Mouse (Mus musculus): ENCODE measurements around the gene Fsip1.

DNA sequence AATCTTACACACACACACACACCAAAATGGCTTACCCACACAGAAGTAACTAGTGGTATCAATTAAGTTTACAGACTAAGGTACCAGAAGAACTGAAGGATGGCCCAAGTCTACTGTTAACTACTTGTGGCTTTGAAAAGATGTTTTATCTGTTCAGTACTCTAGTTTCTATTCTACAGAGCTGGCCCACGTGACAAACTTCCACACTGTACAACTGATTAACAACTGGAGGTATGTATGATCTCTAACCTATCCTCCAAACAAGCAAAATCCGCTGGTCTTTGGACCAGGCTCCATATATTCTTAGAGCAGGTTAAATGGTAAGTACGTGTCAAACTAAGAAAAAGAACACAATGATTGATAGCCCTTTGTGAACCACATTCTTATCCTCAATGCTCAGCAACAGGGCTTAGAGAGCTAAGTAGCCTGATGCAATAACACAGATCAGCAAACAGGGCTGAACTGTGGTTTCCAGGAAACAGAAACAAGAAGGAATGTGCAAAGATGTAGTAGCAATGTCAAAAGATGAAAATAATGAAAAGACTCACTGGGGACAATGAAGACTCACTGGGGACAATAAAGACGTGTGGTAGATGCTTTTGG lies 38.7 kb downstream of the Fsip1 start:
- TF ChIP-seq POLR2A (IDR thresholded peaks at IDR 0.05; ENCODE audit: borderline replicate concordance, low read depth, low read length) (no peak), CTCF (IDR thresholded peaks at IDR 0.05; ENCODE audit: low read depth, low read length) (no peak)
